Mouse (Mus musculus) lung, embryonic 14.5 days (tissue): ENCODE results near the gene Ammecr1. TPM values are rescaled to one million over a fixed set of nuclear protein-coding genes. Genes with fewer than 3 reads are reported as not detected.

Source experiments
- ATAC-seq: fragments of 200-750 bp; cut with Nextera tagmentation; 2 replicates; pipeline ENCODE4 v1.8.0; 2017; ENCODE audit warnings: mild to moderate bottlenecking, moderate TSS enrichment, moderate library complexity; ENCODE audit not compliant: insufficient read depth
- DNase-seq: peaks from one replicate; pipeline ENCODE4 v3.0.0-alpha.2; 2015
- H3K27ac ChIP-seq: fragments of 300-500 bp; sonication (generic); 2 replicates; pipeline ENCODE4 v1.5.1; 2014; ENCODE audit warnings: low read depth, mild to moderate bottlenecking, moderate library complexity
- H3K27me3 ChIP-seq: fragments of 300-500 bp; sonication (generic); 2 replicates; pipeline ENCODE4 v1.6.1; 2014; ENCODE audit warnings: low read length, control low read depth; ENCODE audit not compliant: insufficient read depth
- H3K36me3 ChIP-seq: fragments of 300-500 bp; sonication (generic); 2 replicates; pipeline ENCODE4 v1.6.1; 2014; ENCODE audit warnings: control low read depth; ENCODE audit not compliant: insufficient read depth
- H3K4me1 ChIP-seq: fragments of 300-500 bp; sonication (generic); 2 replicates; pipeline ENCODE4 v1.6.1; 2014; ENCODE audit warnings: antibody characterized with exemption, control low read depth; ENCODE audit not compliant: insufficient read depth
- H3K4me2 ChIP-seq: fragments of 300-500 bp; sonication (generic); 2 replicates; pipeline ENCODE4 v1.6.1; 2014; ENCODE audit warnings: mild to moderate bottlenecking
- H3K4me3 ChIP-seq: fragments of 300-500 bp; sonication (generic); 2 replicates; pipeline ENCODE4 v1.5.1; 2014; ENCODE audit warnings: low read depth, low read length
- H3K9ac ChIP-seq: fragments of 300-500 bp; sonication (generic); 2 replicates; pipeline ENCODE4 v1.6.1; 2014
- H3K9me3 ChIP-seq: fragments of 300-500 bp; sonication (generic); 2 replicates; pipeline ENCODE4 v1.6.1; 2016; ENCODE audit warnings: low read depth, low read length, control low read depth
- CTCF ChIP-seq: IDR thresholded peaks from 2 replicates; pipeline ENCODE4 v1.5.1; 2016; ENCODE audit warnings: antibody characterized with exemption, low read depth
- WGBS: fragments of 180-500 bp; shearing (Covaris S2); extraction: QIAGEN DNeasy Blood & Tissue Kit; methylation state at CpG from one replicate; pipeline ENCODE4 v1.1.7; 2014; 5-methylcytosine and 5-hydroxymethylcytosine counted together
- polyA plus RNA-seq: library from polyadenylated mRNA; unstranded; fragments of >200 nt; fragmentation: Nextera tagmentation; extraction: Ambion mirVana; gene quantifications from 2 replicates; pipeline ENCODE4 v1.2.1, GENCODE M21; 2014

The Ammecr1 gene
- polyA plus RNA-seq, 1 experiment from 2014 or later: 16.4 TPM

GRCm38 (mm10) chrX:142838841-142839240, 127.7 kb downstream of the Ammecr1 start:
- Histone ChIP-seq H3K4me3 (no peak overlapping the region), H3K4me2 (no peak overlapping the region), H3K27ac (no peak overlapping the region), H3K27me3 (no peaks in the 10 kb centered on the region), H3K36me3 (peaks cover 4% of the 10 kb centered on the region; the same call in 1 of the 2 replicates), H3K9me3 (no peaks in the 10 kb centered on the region), H3K4me1 (no peaks in the 10 kb centered on the region), H3K9ac (no peak overlapping the region)
- TF ChIP-seq CTCF: no peak
- no peak for ATAC-seq
- no peak for DNase-seq
- 87% methylated on average over 2 of the region's 2 CpGs for WGBS

GRCm38 (mm10) chrX:142837316-142837715, 129.2 kb downstream of the Ammecr1 start:
- DNase-seq (no peak), ATAC-seq (no peak)
- Histone ChIP-seq H3K4me1 (no peaks in the 10 kb centered on the region), H3K27me3 (no peaks in the 10 kb centered on the region), H3K4me2 (no peak overlapping the region), H3K9ac (no peak overlapping the region), H3K36me3 (peaks cover 5% of the 10 kb centered on the region; the same call in 1 of the 2 replicates), H3K4me3 (no peak overlapping the region), H3K9me3 (no peaks in the 10 kb centered on the region), H3K27ac (no peak overlapping the region)
- 94% methylated on average over 3 of the region's 3 CpGs for WGBS
- TF ChIP-seq CTCF: no peak

DNA sequence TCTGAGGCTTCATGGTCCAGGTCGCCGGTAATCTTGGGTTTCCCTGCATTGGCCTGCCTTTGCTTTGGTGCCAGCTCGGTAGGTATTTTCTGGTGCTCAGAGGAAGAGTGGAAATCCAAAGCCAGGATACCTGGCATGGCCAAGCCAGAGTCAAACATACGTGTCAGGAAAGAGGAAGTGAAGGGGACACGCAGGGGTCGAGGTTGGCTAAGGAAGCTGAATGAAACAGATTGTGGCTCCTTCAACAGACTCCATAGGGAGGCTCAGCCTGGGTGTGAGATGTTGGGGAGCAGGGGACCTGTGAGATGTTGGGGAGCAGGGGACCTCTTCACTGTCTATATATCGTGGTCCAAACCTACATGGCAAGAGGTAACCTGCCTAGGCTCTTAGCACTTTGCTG, 130.1 kb downstream of the Ammecr1 start:
- peaks cover 5% of the 10 kb centered on the region; the same call in 1 of the 2 replicates for H3K36me3 ChIP-seq
- DNase-seq (no peak), ATAC-seq (no peak)
- H3K4me2 ChIP-seq: no peak overlapping the region
- no peak for TF ChIP-seq CTCF
- H3K9me3 ChIP-seq: no peaks in the 10 kb centered on the region
- 92% methylated on average over 7 of the region's 7 CpGs for WGBS
- H3K4me1 ChIP-seq: no peaks in the 10 kb centered on the region
- no peak overlapping the region for H3K4me3 ChIP-seq
- no peak overlapping the region for H3K9ac ChIP-seq
- H3K27ac ChIP-seq: no peak overlapping the region
- no peaks in the 10 kb centered on the region for H3K27me3 ChIP-seq

DNA sequence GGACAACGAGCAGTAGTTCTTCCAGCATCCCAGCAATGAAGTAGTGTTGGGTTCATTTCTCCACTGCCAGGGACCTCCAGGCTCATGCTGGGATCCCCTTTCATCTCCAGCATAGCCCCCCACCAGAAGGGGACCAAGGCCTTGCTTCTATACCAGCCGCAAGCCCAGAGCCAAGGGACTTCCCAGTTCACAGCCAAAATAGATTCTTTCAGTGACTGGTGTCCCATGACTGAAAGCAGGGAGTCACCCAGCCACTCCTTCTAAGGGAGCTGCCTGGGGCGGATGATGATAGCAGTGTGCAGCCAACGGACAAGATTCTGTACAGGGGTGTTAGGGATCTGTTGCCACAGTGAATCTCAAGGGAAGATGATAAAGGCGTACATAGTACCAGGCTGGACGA, 131.7 kb downstream of the Ammecr1 start:
- peaks cover 5% of the 10 kb centered on the region; the same call in 1 of the 2 replicates for H3K36me3 ChIP-seq
- H3K9ac ChIP-seq: no peak overlapping the region
- 92% methylated on average over 6 of the region's 6 CpGs for WGBS
- no peak overlapping the region for H3K4me3 ChIP-seq
- DNase-seq (no peak), ATAC-seq (no peak)
- TF ChIP-seq CTCF: no peak
- no peak overlapping the region for H3K27ac ChIP-seq
- H3K9me3 ChIP-seq: no peaks in the 10 kb centered on the region
- H3K4me1 ChIP-seq: no peaks in the 10 kb centered on the region
- H3K27me3 ChIP-seq: no peaks in the 10 kb centered on the region
- H3K4me2 ChIP-seq: no peak overlapping the region

GRCm38 (mm10) chrX:142833164-142833796, 133.2 kb downstream of the Ammecr1 start:
- H3K4me2 ChIP-seq: no peak overlapping the region
- no peaks in the 10 kb centered on the region for H3K4me1 ChIP-seq
- no peak for TF ChIP-seq CTCF
- H3K4me3 ChIP-seq: no peak overlapping the region
- no peak for ATAC-seq
- WGBS: 80% methylated on average over 13 of the region's 13 CpGs
- peaks cover 5% of the 10 kb centered on the region; the same call in 1 of the 2 replicates for H3K36me3 ChIP-seq
- no peaks in the 10 kb centered on the region for H3K27me3 ChIP-seq
- no peaks in the 10 kb centered on the region for H3K9me3 ChIP-seq
- no peak overlapping the region for H3K27ac ChIP-seq
- no peak overlapping the region for H3K9ac ChIP-seq
- DNase-seq: no peak

DNA sequence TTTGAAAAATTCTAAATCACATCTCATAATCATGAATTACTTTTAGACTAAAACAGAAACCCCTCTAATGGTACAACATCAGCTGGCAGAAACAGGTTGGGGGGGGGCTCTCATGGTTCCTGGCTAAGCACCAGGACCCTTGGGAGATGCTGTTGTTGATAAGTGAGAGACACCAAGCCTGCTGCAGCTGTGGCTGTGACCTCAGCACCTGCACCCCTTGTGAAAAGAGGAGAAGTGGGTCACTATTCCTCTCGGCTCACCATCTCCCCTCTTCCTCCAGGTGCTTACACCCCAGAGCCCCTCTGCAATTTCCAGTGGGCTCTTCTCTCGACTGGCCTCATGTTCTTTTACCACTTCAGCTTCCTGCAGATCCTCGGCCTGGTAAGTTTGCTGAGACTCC, 134.3 kb downstream of the Ammecr1 start:
- Histone ChIP-seq H3K9ac (no peak overlapping the region), H3K9me3 (no peaks in the 10 kb centered on the region), H3K4me2 (no peak overlapping the region), H3K4me3 (no peak overlapping the region), H3K36me3 (peaks cover 5% of the 10 kb centered on the region; the same call in 1 of the 2 replicates), H3K4me1 (no peaks in the 10 kb centered on the region), H3K27ac (no peak overlapping the region), H3K27me3 (no peaks in the 10 kb centered on the region)
- no peak for ATAC-seq
- DNase-seq: no peak
- 71% methylated on average over 3 of the region's 3 CpGs for WGBS
- no peak for TF ChIP-seq CTCF

DNA sequence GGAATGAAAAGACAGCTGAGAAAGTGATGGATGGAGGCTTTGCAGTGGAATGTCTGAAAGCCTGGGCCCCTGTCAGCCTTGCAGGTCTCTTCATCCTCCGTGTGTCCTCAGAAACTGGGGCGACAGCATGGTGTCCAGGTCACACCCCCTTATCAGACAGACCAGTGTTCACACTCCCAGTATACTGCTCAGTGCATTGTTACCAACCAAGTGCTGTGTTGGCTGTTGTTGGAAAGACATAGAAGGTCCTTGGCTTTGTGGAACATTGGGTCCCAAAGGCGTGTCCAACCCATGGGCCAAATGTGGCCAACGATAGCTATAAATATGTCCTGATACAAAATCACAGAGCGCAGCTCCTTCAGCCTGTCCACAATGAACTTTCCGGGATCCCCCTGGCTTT, 136.0 kb downstream of the Ammecr1 start:
- Histone ChIP-seq H3K4me3 (no peak overlapping the region), H3K4me2 (no peak overlapping the region), H3K27me3 (no peaks in the 10 kb centered on the region), H3K9ac (no peak overlapping the region), H3K27ac (no peak overlapping the region), H3K4me1 (no peaks in the 10 kb centered on the region), H3K9me3 (no peaks in the 10 kb centered on the region), H3K36me3 (peaks cover 5% of the 10 kb centered on the region; the same call in 1 of the 2 replicates)
- ATAC-seq (no peak), DNase-seq (no peak)
- 91% methylated on average over 6 of the region's 6 CpGs for WGBS
- no peak for TF ChIP-seq CTCF
